Mouse (Mus musculus): Measurements from ENCODE around the gene Olfr437.
"Not testable (repeated sequence)": the region's sequence is repeated elsewhere in the genome, so short reads cannot be mapped to it uniquely, and the experiment has no call there.

The Olfr437 gene

GRCm38 (mm10) chr6:43162982-43163381, at the start of gene Olfr437:
TSS of gene Olfr437 (plus strand) at chr6:43163282.
- no peak for DNase-seq (ENCODE audit: low spot score in 2 of 2)

GRCm38 (mm10) chr6:43146267-43146666, 16.8 kb upstream of the Olfr437 start, which contains the start of gene Olfr237-ps1:
TSS of gene Olfr237-ps1 (plus strand) at chr6:43146567.
- DNase-seq (ENCODE audit: low spot score in 2 of 2) = not testable (repeated sequence)

- DNase-seq (ENCODE audit: low spot score in 2 of 2) = no peak
Measured at GRCm38 (mm10) chr6:43159502-43159901, 3.6 kb upstream of the Olfr437 start.

GRCm38 (mm10) chr6:43167246-43167645, 4.2 kb downstream of the Olfr437 start:
- no peak for DNase-seq (ENCODE audit: low spot score in 2 of 2)

- DNase-seq (ENCODE audit: low spot score in 2 of 2) = no peak
Measured at GRCm38 (mm10) chr6:43171840-43172239, 8.8 kb downstream of the Olfr437 start, which contains the start of gene Olfr13. TSS of gene Olfr13 (plus strand) at chr6:43172140.

- no peak for DNase-seq (ENCODE audit: low spot score in 2 of 2)
Measured at GRCm38 (mm10) chr6:43178129-43178528, 15.0 kb downstream of the Olfr437 start.

- peak in 1 of 2 experiments; percentile 5 for DNase-seq (ENCODE audit: low spot score in 2 of 2)
Measured at GRCm38 (mm10) chr6:43178584-43179501, 15.8 kb downstream of the Olfr437 start.

GRCm38 (mm10) chr6:43190986-43191385, 27.9 kb downstream of the Olfr437 start:
- DNase-seq (ENCODE audit: low spot score in 2 of 2) = no peak

- DNase-seq (ENCODE audit: low spot score in 2 of 2) = no peak
Measured at GRCm38 (mm10) chr6:43196781-43197180, 33.7 kb downstream of the Olfr437 start, which contains the start of gene Olfr435. TSS of gene Olfr435 (plus strand) at chr6:43197146.

- no peak for DNase-seq (ENCODE audit: low spot score in 2 of 2)
Measured at GRCm38 (mm10) chr6:43198094-43198493, 35.0 kb downstream of the Olfr437 start.

- no peak for DNase-seq (ENCODE audit: low spot score in 2 of 2)
Measured at GRCm38 (mm10) chr6:43202786-43203185, 39.7 kb downstream of the Olfr437 start.

GRCm38 (mm10) chr6:43205355-43205754, 42.3 kb downstream of the Olfr437 start:
- DNase-seq (ENCODE audit: low spot score in 2 of 2) = no peak

- peak; percentile 19 to 51 for DNase-seq (ENCODE audit: low spot score in 2 of 2)
Measured at GRCm38 (mm10) chr6:43212873-43213272, 49.8 kb downstream of the Olfr437 start, which contains the start of gene Olfr434. TSS of gene Olfr434 (plus strand) at chr6:43213021.
